Mouse (Mus musculus) heart, adult 2 months (tissue): ENCODE measurements at regions not wholly inside any gene's neighbourhood (a gene's known extent, or its start where the extent isn't known, plus 50 kb on each side); places are given as distances from the start of the nearest gene placed in this dataset.

Experiments used
- DNase-seq, 2 experiments: peaks; one replicate each; pipeline ENCODE4 v3.0.0; 2021
- H3K27ac ChIP-seq: fragments of 200-600 bp; 2 replicates; pipeline ENCODE4 v1.8.1; 2022
- H3K27me3 ChIP-seq: fragments of 200-500 bp; 2 replicates; pipeline ENCODE4 v1.6.1; 2012; ENCODE audit warnings: mild to moderate bottlenecking, low read length, inconsistent platforms, mixed read lengths; ENCODE audit not compliant: control insufficient read depth, insufficient read depth
- H3K36me3 ChIP-seq: fragments of 200-500 bp; 2 replicates; pipeline ENCODE4 v1.6.1; 2012; ENCODE audit warnings: low read length, inconsistent platforms; ENCODE audit not compliant: control insufficient read depth, insufficient read depth
- H3K4me1 ChIP-seq: fragments of 200-500 bp; 2 replicates; pipeline ENCODE4 v1.6.1; 2011; ENCODE audit warnings: low read length; ENCODE audit not compliant: control insufficient read depth, insufficient read depth
- H3K4me3 ChIP-seq: fragments of 200-600 bp; 2 replicates; pipeline ENCODE4 v1.8.1; 2022
- H3K79me2 ChIP-seq: fragments of 200-500 bp; replicated peaks from 2 replicates; pipeline ENCODE4 v1.6.1; 2012; ENCODE audit warnings: mild to moderate bottlenecking, inconsistent platforms, low read length, moderate library complexity, mixed read lengths; ENCODE audit not compliant: control insufficient read depth, insufficient read depth
- H3K9ac ChIP-seq: fragments of 200-500 bp; 2 replicates; pipeline ENCODE4 v1.6.1; 2012; ENCODE audit warnings: low read depth, mild to moderate bottlenecking, control low read depth, inconsistent platforms, low read length, mixed read lengths
- CTCF ChIP-seq: fragments of 200-600 bp; IDR thresholded peaks from 2 replicates; pipeline ENCODE4 v1.8.1; 2022; ENCODE audit warnings: antibody characterized with exemption, mild to moderate bottlenecking, moderate library complexity
- EP300 ChIP-seq: fragments of 200-500 bp; IDR thresholded peaks from 2 replicates; pipeline ENCODE4 v1.6.1; 2011; ENCODE audit warnings: low read depth, low read length, control low read depth; ENCODE audit not compliant: insufficient read depth
- POLR2A ChIP-seq: fragments of 200-500 bp; IDR thresholded peaks from 2 replicates; pipeline ENCODE4 v1.6.1; 2011; ENCODE audit warnings: mild to moderate bottlenecking, low read depth, low read length, control low read depth; ENCODE audit not compliant: insufficient read depth
- WGBS: fragments of 180-500 bp; shearing (Covaris S2); methylation state at CpG from one replicate; pipeline ENCODE4 v1.1.7; 2018; 5-methylcytosine and 5-hydroxymethylcytosine counted together
- intact Hi-C: fragments of 180-260 bp; cut with DNase I; formaldehyde crosslinking; loops from one replicate; pipeline ENCODE4 v1.15.1; 2025

GRCm38 (mm10) chr12:27984261-27984841 lies 567.8 kb downstream of the Dcdc2c start:
- no peak for DNase-seq
- Histone ChIP-seq H3K79me2 (no peaks in the 10 kb centered on the region), H3K36me3 (no peaks in the 10 kb centered on the region), H3K27me3 (no peaks in the 10 kb centered on the region), H3K27ac (no peak overlapping the region), H3K9ac (no peak overlapping the region), H3K4me3 (no peak overlapping the region), H3K4me1 (no peaks in the 10 kb centered on the region)
- intact Hi-C loops, result no loop called here
- TF ChIP-seq CTCF (no peak), EP300 (no peak), POLR2A (no peak)
- 80% methylated on average over 3 of the region's 3 CpGs for WGBS

- no peaks in the 10 kb centered on the region for H3K79me2 ChIP-seq
- H3K27me3 ChIP-seq, result no peaks in the 10 kb centered on the region
- H3K4me1 ChIP-seq, result no peaks in the 10 kb centered on the region
- no peak overlapping the region for H3K4me3 ChIP-seq
- H3K36me3 ChIP-seq, result no peaks in the 10 kb centered on the region
- no peak for DNase-seq
- H3K27ac ChIP-seq, result no peak overlapping the region
- intact Hi-C loops, result no loop called here
- no peak for TF ChIP-seq CTCF
- no peak for TF ChIP-seq EP300
- no peak for TF ChIP-seq POLR2A
- WGBS, result 70% methylated on average over 8 of the region's 8 CpGs
- H3K9ac ChIP-seq, result no peak overlapping the region
Observed at GRCm38 (mm10) chr12:27978257-27978931, 573.8 kb downstream of the Dcdc2c start.

GRCm38 (mm10) chr12:27977548-27978256 lies 574.5 kb downstream of the Dcdc2c start:
- TF ChIP-seq CTCF (no peak), POLR2A (no peak)
- DNase-seq, result no peak
- Histone ChIP-seq H3K9ac (no peak overlapping the region), H3K27ac (no peak overlapping the region), H3K27me3 (no peaks in the 10 kb centered on the region), H3K36me3 (no peaks in the 10 kb centered on the region), H3K79me2 (no peaks in the 10 kb centered on the region), H3K4me1 (no peaks in the 10 kb centered on the region), H3K4me3 (no peak overlapping the region)
- intact Hi-C loops, result no loop called here
- WGBS, result 83% methylated on average over 9 of the region's 9 CpGs

- no peak for TF ChIP-seq POLR2A
- no peak for TF ChIP-seq CTCF
- TF ChIP-seq EP300, result no peak
- intact Hi-C loops, result no loop called here
- no peaks in the 10 kb centered on the region for H3K4me1 ChIP-seq
- WGBS, result 61% methylated on average over 3 of the region's 3 CpGs
- no peaks in the 10 kb centered on the region for H3K36me3 ChIP-seq
- no peaks in the 10 kb centered on the region for H3K27me3 ChIP-seq
- no peak for DNase-seq
- no peak overlapping the region for H3K4me3 ChIP-seq
- no peak overlapping the region for H3K9ac ChIP-seq
- no peaks in the 10 kb centered on the region for H3K79me2 ChIP-seq
- H3K27ac ChIP-seq, result no peak overlapping the region
Observed at GRCm38 (mm10) chr12:27962908-27963307, 589.3 kb downstream of the Dcdc2c start.

GRCm38 (mm10) chr12:27960064-27960463 lies 592.1 kb downstream of the Dcdc2c start:
- H3K4me1 ChIP-seq, result no peaks in the 10 kb centered on the region
- 0 out of 2 replicates have a peak, but pooled peaks cover 2% of the 10 kb centered on the region for H3K27me3 ChIP-seq
- H3K4me3 ChIP-seq, result no peak overlapping the region
- H3K36me3 ChIP-seq, result no peaks in the 10 kb centered on the region
- TF ChIP-seq EP300, result no peak
- no peak for TF ChIP-seq POLR2A
- no peak for TF ChIP-seq CTCF
- DNase-seq, result no peak
- intact Hi-C loops, result no loop called here
- H3K79me2 ChIP-seq, result no peaks in the 10 kb centered on the region
- H3K9ac ChIP-seq, result no peak overlapping the region
- 29% methylated on average over 6 of the region's 6 CpGs for WGBS
- H3K27ac ChIP-seq, result no peak overlapping the region

- 65% methylated on average over 3 of the region's 3 CpGs for WGBS
- Histone ChIP-seq H3K27ac (no peak overlapping the region), H3K4me1 (no peaks in the 10 kb centered on the region; the same call in 1 of the 2 replicates), H3K4me3 (no peak overlapping the region), H3K9ac (no peak overlapping the region), H3K27me3 (no peaks in the 10 kb centered on the region), H3K79me2 (no peaks in the 10 kb centered on the region), H3K36me3 (no peaks in the 10 kb centered on the region)
- DNase-seq, result no peak
- intact Hi-C loops, result no loop called here
- TF ChIP-seq EP300 (no peak), CTCF (no peak), POLR2A (no peak)
Observed at GRCm38 (mm10) chr12:27947646-27948045, 604.6 kb downstream of the Dcdc2c start.
